Mouse (Mus musculus) heart, postnatal 25 days (tissue): ENCODE results near the gene Fam131c. TPM values are rescaled to one million over a fixed set of nuclear protein-coding genes. Genes with fewer than 3 reads are reported as not detected.

Experiments used
- DNase-seq: peaks from one replicate; pipeline ENCODE4 v3.0.0; 2022; ENCODE audit warnings: low spot score
- intact Hi-C: fragments of 180-260 bp; cut with DNase I; formaldehyde crosslinking; loops from one replicate; pipeline ENCODE4 v1.15.1; 2025
- total RNA-seq, 2 experiments: library from RNA; stranded (reverse); gene quantifications; 2 replicates each; pipeline ENCODE4 v1.2.3; 2021

The Fam131c gene
- total RNA-seq, 2 experiments from 2014 or later = 0.42 to 0.73 TPM

- intact Hi-C loops = loop anchor here (5.0 kb wide), 1 partner anchor 66 kb away; no protein-coding TSS in a partner anchor
- DNase-seq = no peak
Observed at GRCm38 (mm10) chr4:141352986-141353385, 15.0 kb upstream of the Fam131c start.

GRCm38 (mm10) chr4:141353868-141354267 lies 14.2 kb upstream of the Fam131c start:
- peak; percentile 52 for DNase-seq
- intact Hi-C loops = loop anchor here (5.0 kb wide), 1 partner anchor 67 kb away; no protein-coding TSS in a partner anchor

GRCm38 (mm10) chr4:141357811-141358210 lies 10.2 kb upstream of the Fam131c start:
- intact Hi-C loops = no loop called here
- DNase-seq = no peak

GRCm38 (mm10) chr4:141359222-141359621 lies 8.8 kb upstream of the Fam131c start:
- intact Hi-C loops = no loop called here
- DNase-seq = no peak

GRCm38 (mm10) chr4:141360846-141361245 lies 7.2 kb upstream of the Fam131c start:
- intact Hi-C loops = loop anchor here (5.0 kb wide), 2 partner anchors 49 to 159 kb away; no protein-coding TSS in a partner anchor
- no peak for DNase-seq

GRCm38 (mm10) chr4:141362937-141363548 lies 5.0 kb upstream of the Fam131c start:
- DNase-seq = peak; percentile 42
- intact Hi-C loops = loop anchor here (1.0 to 5.0 kb wide), 4 partner anchors 51 to 218 kb away; no protein-coding TSS in a partner anchor

GRCm38 (mm10) chr4:141365126-141365525 lies 2.9 kb upstream of the Fam131c start:
- intact Hi-C loops = no loop called here

GRCm38 (mm10) chr4:141365876-141366275 lies 2.1 kb upstream of the Fam131c start:
- intact Hi-C loops = no loop called here
- no peak for DNase-seq

More at GRCm38 (mm10) chr4:141365126-141365525, 2.9 kb upstream of the Fam131c start:
- DNase-seq = no peak

GRCm38 (mm10) chr4:141372426-141372825 lies 4.4 kb downstream of the Fam131c start:
- DNase-seq = no peak
- intact Hi-C loops = no loop called here

GRCm38 (mm10) chr4:141379674-141380073 lies 11.7 kb downstream of the Fam131c start:
- intact Hi-C loops = loop anchor here (10.0 kb wide), 1 partner anchor 465 kb away; the partner anchor contains the start of gene Ctrc
- DNase-seq = no peak

GRCm38 (mm10) chr4:141382406-141382805 lies 14.4 kb downstream of the Fam131c start:
- intact Hi-C loops = loop anchor here (10.0 kb wide), 1 partner anchor 462 kb away; the partner anchor contains the start of gene Ctrc
- DNase-seq = no peak

- intact Hi-C loops = loop anchor here (10.0 kb wide), 1 partner anchor 460 kb away; the partner anchor contains the start of gene Ctrc
- no peak for DNase-seq
Observed at GRCm38 (mm10) chr4:141385275-141385674, 17.3 kb downstream of the Fam131c start.

GRCm38 (mm10) chr4:141386150-141386549 lies 18.1 kb downstream of the Fam131c start:
- intact Hi-C loops = loop anchor here (10.0 kb wide), 1 partner anchor 459 kb away; the partner anchor contains the start of gene Ctrc
- DNase-seq = no peak

GRCm38 (mm10) chr4:141387093-141387784 lies 19.2 kb downstream of the Fam131c start:
- intact Hi-C loops = loop anchor here (10.0 kb wide), 1 partner anchor 458 kb away; the partner anchor contains the start of gene Ctrc
- no peak for DNase-seq

GRCm38 (mm10) chr4:141387933-141388332 lies 19.9 kb downstream of the Fam131c start:
- DNase-seq = no peak
- intact Hi-C loops = loop anchor here (10.0 kb wide), 1 partner anchor 457 kb away; the partner anchor contains the start of gene Ctrc

GRCm38 (mm10) chr4:141389366-141390150 lies 21.5 kb downstream of the Fam131c start:
- intact Hi-C loops = loop anchor here (10.0 kb wide), 1 partner anchor 455 kb away; the partner anchor contains the start of gene Ctrc
- no peak for DNase-seq

- no peak for DNase-seq
- intact Hi-C loops = no loop called here
Observed at GRCm38 (mm10) chr4:141391293-141391692, 23.3 kb downstream of the Fam131c start.

- DNase-seq = no peak
- intact Hi-C loops = no loop called here
Observed at GRCm38 (mm10) chr4:141394751-141395150, 26.7 kb downstream of the Fam131c start.

GRCm38 (mm10) chr4:141397861-141398260 lies 29.8 kb downstream of the Fam131c start:
- DNase-seq = no peak
- intact Hi-C loops = no loop called here

GRCm38 (mm10) chr4:141398545-141398944 lies 30.5 kb downstream of the Fam131c start, which contains the start of gene Clcnka:
Clcnka (minus strand) TSS chr4:141398724.
- intact Hi-C loops = no loop called here
- DNase-seq = no peak
